Mouse (Mus musculus): ENCODE data around the gene Tnfrsf23. TPM values are rescaled to one million over a fixed set of nuclear protein-coding genes. Genes with fewer than 3 reads are reported as not detected.
A peak's percentile ranks its signal among the peaks of the same experiment; 100 is the strongest.

The Tnfrsf23 gene
- polyA plus RNA-seq, 1 experiment from 2014 or later = 1.9 TPM

DNA sequence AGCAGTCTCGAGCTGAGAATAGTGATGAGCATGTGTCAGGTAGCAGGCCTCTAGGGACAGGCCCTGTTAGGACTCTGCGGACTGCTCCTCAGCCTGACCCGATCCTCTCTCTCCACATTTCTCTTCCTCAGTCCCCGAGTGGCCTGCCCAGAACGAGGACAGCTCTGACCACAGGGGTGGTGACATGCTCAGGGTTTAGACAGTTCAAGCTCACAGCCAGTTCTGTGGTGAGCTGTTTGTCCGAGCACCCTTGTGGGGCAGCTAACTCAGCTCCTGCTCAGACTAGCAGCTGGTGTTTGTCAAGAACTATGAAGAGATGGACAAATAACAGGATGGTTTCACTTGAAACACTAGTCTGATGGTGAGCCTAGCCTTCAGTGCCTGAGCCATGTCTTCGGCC lies 25.7 kb upstream of the Tnfrsf23 start:
- peaks cover 16% of the 10 kb centered on the region for H3K4me1 ChIP-seq (ENCODE audit: insufficient read depth, low read length)

DNA sequence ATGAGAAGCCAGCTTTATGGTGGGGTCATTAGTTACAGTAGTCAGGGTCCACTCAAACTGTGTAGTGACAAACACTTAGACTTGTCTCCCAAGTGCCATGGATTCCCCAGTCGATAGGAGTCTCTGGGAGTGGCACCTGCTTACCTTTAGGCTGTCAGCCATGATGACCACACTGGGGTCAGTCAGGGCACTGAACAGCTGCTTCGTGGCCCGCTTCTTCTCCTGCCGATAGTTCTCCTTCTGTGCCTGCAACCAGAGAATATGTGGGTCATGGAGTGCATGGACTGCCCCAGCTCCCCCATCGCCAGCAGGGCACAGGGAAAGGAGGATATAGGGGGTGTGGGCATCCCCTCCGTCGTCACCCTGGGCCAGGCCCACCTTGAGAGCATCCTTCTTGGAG lies 23.7 kb upstream of the Tnfrsf23 start:
- Histone ChIP-seq H3K4me2 (replicated peaks; ENCODE audit: low read depth, low read length) (no peak overlapping the region), H3K9ac (replicated peaks; ENCODE audit: low read length) (no peak overlapping the region), H3K9me3 (ENCODE audit: low read length) (no peaks in the 10 kb centered on the region), H3K27me3 (ENCODE audit: insufficient read depth, low read length) (no peaks in the 10 kb centered on the region), H3K4me3 (ENCODE audit: low read length) (no peak overlapping the region), H3K4me1 (ENCODE audit: insufficient read depth, low read length) (peaks cover 16% of the 10 kb centered on the region), H3K27ac (ENCODE audit: low read length) (no peak overlapping the region), H3K36me3 (ENCODE audit: insufficient read depth, low read length) (peaks cover 34% of the 10 kb centered on the region)
- 94% methylated on average over 7 of the region's 7 CpGs for WGBS
- ATAC-seq (ENCODE audit: low FRiP score, low TSS enrichment) = no peak

More for the DNA sequence above, 25.7 kb upstream of the Tnfrsf23 start:
- no peak overlapping the region for H3K27ac ChIP-seq (ENCODE audit: low read length)
- H3K4me3 ChIP-seq (ENCODE audit: low read length) = no peak overlapping the region
- H3K9me3 ChIP-seq (ENCODE audit: low read length) = no peaks in the 10 kb centered on the region
- ATAC-seq (ENCODE audit: low FRiP score, low TSS enrichment) = no peak
- WGBS = 72% methylated on average over 7 of the region's 7 CpGs
- no peak overlapping the region for H3K9ac ChIP-seq (replicated peaks; ENCODE audit: low read length)
- no peaks in the 10 kb centered on the region for H3K27me3 ChIP-seq (ENCODE audit: insufficient read depth, low read length)
- H3K36me3 ChIP-seq (ENCODE audit: insufficient read depth, low read length) = peaks cover 30% of the 10 kb centered on the region
- no peak overlapping the region for H3K4me2 ChIP-seq (replicated peaks; ENCODE audit: low read depth, low read length)

DNA sequence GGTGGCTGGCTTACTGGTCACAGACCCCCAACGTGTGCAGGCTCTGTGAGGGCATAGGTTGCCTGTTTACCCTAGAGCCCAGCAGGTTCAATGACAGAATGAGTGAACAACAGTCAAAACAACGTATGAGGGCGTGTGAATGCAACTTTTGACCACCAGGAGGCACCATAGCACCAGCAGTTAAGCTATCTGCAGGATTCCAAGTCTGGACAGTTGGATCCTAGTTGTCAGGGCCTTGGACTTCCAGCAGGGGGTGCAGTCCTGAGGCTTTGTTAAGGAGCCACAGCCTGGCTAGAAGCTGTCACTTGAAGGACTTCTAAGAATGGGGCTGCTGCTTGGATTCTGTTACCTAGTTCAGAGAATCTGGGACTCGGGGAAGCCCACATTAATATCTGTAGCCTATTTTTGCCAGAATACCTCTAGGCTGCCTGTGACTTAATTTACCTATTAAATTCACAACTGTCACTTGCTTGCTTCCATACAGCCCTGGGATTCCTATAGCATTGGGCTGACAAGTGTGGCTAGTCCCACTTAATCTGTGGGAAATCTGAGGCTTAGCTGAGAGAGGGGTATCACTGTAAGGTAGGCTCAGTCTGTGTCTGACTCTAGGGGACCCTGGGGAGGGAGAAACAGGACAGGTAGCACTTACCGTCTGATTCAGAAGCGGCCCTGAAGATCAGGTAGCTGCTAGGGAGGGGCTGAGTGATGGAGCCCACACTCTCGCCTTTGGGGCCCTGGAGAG lies 21.2 kb upstream of the Tnfrsf23 start:
- Histone ChIP-seq H3K9me3 (ENCODE audit: low read length) (no peaks in the 10 kb centered on the region), H3K9ac (replicated peaks; ENCODE audit: low read length) (no peak overlapping the region), H3K4me1 (ENCODE audit: insufficient read depth, low read length) (peaks cover under 1% of the 10 kb centered on the region; the same call in 1 of the 2 replicates), H3K27me3 (ENCODE audit: insufficient read depth, low read length) (no peaks in the 10 kb centered on the region), H3K4me3 (ENCODE audit: low read length) (no peak overlapping the region), H3K27ac (ENCODE audit: low read length) (no peak overlapping the region), H3K36me3 (ENCODE audit: insufficient read depth, low read length) (peaks cover 47% of the 10 kb centered on the region), H3K4me2 (replicated peaks; ENCODE audit: low read depth, low read length) (no peak overlapping the region)
- ATAC-seq (ENCODE audit: low FRiP score, low TSS enrichment) = peak; percentile 62; the same call in 1 of the 2 replicates
- 28% methylated on average over 7 of the region's 7 CpGs for WGBS

DNA sequence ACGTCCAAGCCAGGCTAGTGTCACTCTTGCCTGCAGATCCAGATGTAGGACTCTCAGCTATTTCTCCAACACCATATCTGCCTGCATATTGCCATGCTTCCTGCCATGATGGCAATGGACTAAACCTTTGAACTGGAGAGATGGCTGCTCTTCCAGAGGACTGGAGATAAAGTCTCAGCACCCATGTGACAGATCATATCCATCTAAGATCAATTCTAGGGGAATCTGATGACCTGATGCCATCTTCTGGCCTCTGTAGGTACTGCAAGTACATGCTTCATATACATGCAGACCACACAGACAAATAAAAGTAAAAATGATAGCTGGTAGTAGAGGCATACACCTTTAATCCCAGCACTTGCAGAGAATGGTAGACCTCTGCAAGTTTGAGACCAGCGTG lies 10.5 kb upstream of the Tnfrsf23 start:
- no peak overlapping the region for H3K4me2 ChIP-seq (replicated peaks; ENCODE audit: low read depth, low read length)
- H3K4me1 ChIP-seq (ENCODE audit: insufficient read depth, low read length) = no peaks in the 10 kb centered on the region
- peaks cover 58% of the 10 kb centered on the region for H3K36me3 ChIP-seq (ENCODE audit: insufficient read depth, low read length)
- WGBS = 73% methylated on average over 2 of the region's 2 CpGs
- no peak for ATAC-seq (ENCODE audit: low FRiP score, low TSS enrichment)
- 0 out of 2 replicates have a peak, but pooled peaks cover 3% of the 10 kb centered on the region for H3K9me3 ChIP-seq (ENCODE audit: low read length)
- H3K4me3 ChIP-seq (ENCODE audit: low read length) = no peak overlapping the region
- H3K9ac ChIP-seq (replicated peaks; ENCODE audit: low read length) = no peak overlapping the region
- H3K27ac ChIP-seq (ENCODE audit: low read length) = no peak overlapping the region
- H3K27me3 ChIP-seq (ENCODE audit: insufficient read depth, low read length) = no peaks in the 10 kb centered on the region

DNA sequence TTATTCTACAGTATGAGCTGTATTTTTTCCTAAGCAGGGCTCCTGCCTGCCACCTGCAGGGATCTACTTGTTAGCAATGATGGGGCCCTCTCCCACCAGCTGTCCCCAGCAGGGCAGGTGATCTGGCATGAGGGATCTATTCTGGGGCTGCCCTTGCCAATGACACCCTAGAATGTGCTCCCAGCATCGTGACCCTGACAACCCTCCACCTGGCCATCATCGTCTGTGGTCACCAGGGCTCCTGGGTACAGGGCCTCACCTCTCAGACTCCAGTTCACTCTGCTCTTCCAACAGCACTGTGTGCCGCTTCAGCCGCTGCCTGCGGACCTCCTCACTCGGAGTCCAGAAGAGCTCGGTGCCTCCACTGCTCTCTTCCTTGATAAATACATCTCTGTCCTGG lies 8.9 kb upstream of the Tnfrsf23 start:
- H3K4me3 ChIP-seq (ENCODE audit: low read length) = no peak overlapping the region
- WGBS = 86% methylated on average over 7 of the region's 7 CpGs
- no peak overlapping the region for H3K4me2 ChIP-seq (replicated peaks; ENCODE audit: low read depth, low read length)
- H3K27ac ChIP-seq (ENCODE audit: low read length) = no peak overlapping the region
- 0 out of 2 replicates have a peak, but pooled peaks cover 3% of the 10 kb centered on the region for H3K9me3 ChIP-seq (ENCODE audit: low read length)
- H3K4me1 ChIP-seq (ENCODE audit: insufficient read depth, low read length) = no peaks in the 10 kb centered on the region
- H3K36me3 ChIP-seq (ENCODE audit: insufficient read depth, low read length) = peaks cover 66% of the 10 kb centered on the region
- no peak for ATAC-seq (ENCODE audit: low FRiP score, low TSS enrichment)
- H3K9ac ChIP-seq (replicated peaks; ENCODE audit: low read length) = no peak overlapping the region
- no peaks in the 10 kb centered on the region for H3K27me3 ChIP-seq (ENCODE audit: insufficient read depth, low read length)

DNA sequence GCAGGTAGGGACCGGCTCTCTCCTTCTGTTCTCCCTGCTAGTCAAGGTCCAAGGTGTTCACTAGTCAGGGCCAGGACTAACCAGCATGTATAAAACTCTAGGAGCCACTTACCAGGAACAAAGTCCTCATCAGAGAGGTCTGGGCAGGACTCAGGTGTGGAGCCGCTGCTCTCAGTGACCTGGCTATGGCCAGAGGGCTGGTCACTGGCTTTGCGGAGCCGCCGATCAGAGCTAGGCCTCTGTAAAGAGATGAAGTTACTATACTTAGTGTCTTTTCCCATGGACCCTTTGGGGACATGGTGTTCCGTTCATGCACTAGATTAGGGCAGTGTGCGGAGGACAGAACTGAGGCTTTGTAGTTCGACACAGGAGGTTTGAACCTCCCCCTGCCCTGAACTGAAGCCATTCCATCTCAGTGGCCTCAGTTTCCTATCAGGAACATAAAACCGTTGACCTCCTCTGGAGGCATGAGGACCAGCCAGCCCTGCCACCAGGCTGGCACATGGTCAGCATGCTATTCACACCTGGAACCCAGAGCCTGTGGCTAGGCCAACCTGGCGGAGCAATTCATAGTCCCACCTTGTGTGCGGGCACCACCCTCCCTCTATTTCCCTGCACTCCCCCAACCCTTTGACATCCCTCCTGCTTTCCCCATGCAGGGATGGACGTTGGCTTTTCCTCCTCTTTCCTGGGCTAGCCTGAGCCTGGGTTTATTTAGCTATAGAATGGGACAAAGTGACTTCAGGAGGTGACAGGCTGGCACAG lies 7.3 kb upstream of the Tnfrsf23 start:
- peaks cover 68% of the 10 kb centered on the region for H3K36me3 ChIP-seq (ENCODE audit: insufficient read depth, low read length)
- ATAC-seq (ENCODE audit: low FRiP score, low TSS enrichment) = no peak
- H3K27ac ChIP-seq (ENCODE audit: low read length) = no peak overlapping the region
- H3K4me2 ChIP-seq (replicated peaks; ENCODE audit: low read depth, low read length) = no peak overlapping the region
- H3K9ac ChIP-seq (replicated peaks; ENCODE audit: low read length) = no peak overlapping the region
- no peaks in the 10 kb centered on the region for H3K27me3 ChIP-seq (ENCODE audit: insufficient read depth, low read length)
- H3K4me1 ChIP-seq (ENCODE audit: insufficient read depth, low read length) = no peaks in the 10 kb centered on the region
- 91% methylated on average over 12 of the region's 12 CpGs for WGBS
- no peak overlapping the region for H3K4me3 ChIP-seq (ENCODE audit: low read length)
- H3K9me3 ChIP-seq (ENCODE audit: low read length) = 0 out of 2 replicates have a peak, but pooled peaks cover 3% of the 10 kb centered on the region

DNA sequence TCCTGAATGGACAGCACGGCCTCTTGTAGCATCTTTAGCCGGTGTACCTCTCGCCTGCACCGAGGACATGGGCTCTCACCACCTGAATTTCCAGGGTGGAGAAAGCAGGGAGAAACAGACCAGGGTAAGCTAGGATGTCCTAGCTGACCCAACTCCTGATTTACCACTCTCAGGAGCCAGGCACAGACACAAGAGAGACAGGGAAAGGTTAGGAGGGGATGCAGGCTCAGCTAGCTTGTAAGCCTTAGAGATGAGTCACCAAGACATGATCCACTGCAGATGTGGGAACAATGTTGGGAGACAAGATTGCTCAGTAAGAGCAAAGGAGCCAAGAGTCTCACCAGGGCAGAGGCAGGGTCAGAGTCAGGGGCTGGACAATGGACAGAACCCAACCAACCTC lies 6.2 kb upstream of the Tnfrsf23 start:
- H3K27ac ChIP-seq (ENCODE audit: low read length) = no peak overlapping the region
- 0 out of 2 replicates have a peak, but pooled peaks cover 3% of the 10 kb centered on the region for H3K9me3 ChIP-seq (ENCODE audit: low read length)
- no peaks in the 10 kb centered on the region for H3K4me1 ChIP-seq (ENCODE audit: insufficient read depth, low read length)
- no peak overlapping the region for H3K4me2 ChIP-seq (replicated peaks; ENCODE audit: low read depth, low read length)
- no peak overlapping the region for H3K4me3 ChIP-seq (ENCODE audit: low read length)
- no peaks in the 10 kb centered on the region for H3K27me3 ChIP-seq (ENCODE audit: insufficient read depth, low read length)
- whole genome bisulfite sequencing = 88% methylated on average over 4 of the region's 4 CpGs
- H3K36me3 ChIP-seq (ENCODE audit: insufficient read depth, low read length) = peaks cover 65% of the 10 kb centered on the region
- ATAC-seq (ENCODE audit: low FRiP score, low TSS enrichment) = no peak
- H3K9ac ChIP-seq (replicated peaks; ENCODE audit: low read length) = no peak overlapping the region

DNA sequence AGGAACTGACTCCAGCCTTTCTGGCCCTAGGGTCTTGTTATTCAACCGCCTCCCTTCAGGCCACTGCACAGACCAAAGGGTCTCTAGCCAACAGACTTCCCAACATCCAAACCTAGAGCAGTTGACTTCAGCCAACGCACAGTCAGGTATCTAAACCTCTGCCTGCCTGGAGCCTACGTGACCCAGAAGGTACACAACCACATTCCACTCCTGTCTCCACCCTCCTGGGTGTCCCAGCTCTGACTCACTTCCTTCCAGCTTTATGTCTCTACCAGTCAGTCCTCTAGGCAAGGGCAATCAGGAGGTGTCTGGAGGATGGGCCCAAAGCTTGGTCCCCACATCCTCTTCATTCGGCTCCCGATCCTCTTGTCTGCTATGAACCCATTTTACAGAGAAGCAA lies 5.5 kb upstream of the Tnfrsf23 start:
- H3K9ac ChIP-seq (replicated peaks; ENCODE audit: low read length) = no peak overlapping the region

DNA sequence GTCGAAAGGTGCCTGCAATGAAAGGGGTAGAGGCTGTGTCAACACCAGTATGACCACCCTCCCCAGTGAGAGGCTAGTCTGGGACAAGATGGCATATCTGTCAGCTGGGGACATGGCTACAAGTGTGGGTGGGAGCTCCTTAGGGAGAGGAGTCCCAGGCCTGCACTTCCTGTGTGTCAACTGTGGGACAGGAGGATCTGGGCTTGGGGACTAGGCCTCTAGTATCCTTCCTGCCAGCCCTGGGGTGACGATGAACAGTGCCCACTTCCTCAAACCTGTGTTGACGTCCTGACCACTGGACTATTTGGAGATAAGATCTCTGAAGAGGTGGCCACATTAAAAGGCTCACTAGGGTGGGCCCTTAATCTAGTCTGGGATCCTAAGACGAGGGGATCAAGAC lies 4.3 kb upstream of the Tnfrsf23 start:
- ATAC-seq (ENCODE audit: low FRiP score, low TSS enrichment) = no peak
- Histone ChIP-seq H3K4me3 (ENCODE audit: low read length) (no peak overlapping the region), H3K27me3 (ENCODE audit: insufficient read depth, low read length) (no peaks in the 10 kb centered on the region), H3K36me3 (ENCODE audit: insufficient read depth, low read length) (peaks cover 51% of the 10 kb centered on the region), H3K27ac (ENCODE audit: low read length) (no peak overlapping the region), H3K9me3 (ENCODE audit: low read length) (no peaks in the 10 kb centered on the region), H3K9ac (replicated peaks; ENCODE audit: low read length) (no peak overlapping the region), H3K4me1 (ENCODE audit: insufficient read depth, low read length) (0 out of 2 replicates have a peak, but pooled peaks cover 3% of the 10 kb centered on the region), H3K4me2 (replicated peaks; ENCODE audit: low read depth, low read length) (no peak overlapping the region)
- 79% methylated on average over 4 of the region's 4 CpGs for WGBS

More for the DNA sequence above, 5.5 kb upstream of the Tnfrsf23 start:
- H3K27ac ChIP-seq (ENCODE audit: low read length) = no peak overlapping the region
- H3K27me3 ChIP-seq (ENCODE audit: insufficient read depth, low read length) = no peaks in the 10 kb centered on the region
- H3K4me3 ChIP-seq (ENCODE audit: low read length) = no peak overlapping the region
- no peak for ATAC-seq (ENCODE audit: low FRiP score, low TSS enrichment)
- H3K4me1 ChIP-seq (ENCODE audit: insufficient read depth, low read length) = no peaks in the 10 kb centered on the region
- H3K4me2 ChIP-seq (replicated peaks; ENCODE audit: low read depth, low read length) = no peak overlapping the region
- 0 out of 2 replicates have a peak, but pooled peaks cover 2% of the 10 kb centered on the region for H3K9me3 ChIP-seq (ENCODE audit: low read length)
- H3K36me3 ChIP-seq (ENCODE audit: insufficient read depth, low read length) = peaks cover 61% of the 10 kb centered on the region
- WGBS = 91% methylated on average over 5 of the region's 5 CpGs

DNA sequence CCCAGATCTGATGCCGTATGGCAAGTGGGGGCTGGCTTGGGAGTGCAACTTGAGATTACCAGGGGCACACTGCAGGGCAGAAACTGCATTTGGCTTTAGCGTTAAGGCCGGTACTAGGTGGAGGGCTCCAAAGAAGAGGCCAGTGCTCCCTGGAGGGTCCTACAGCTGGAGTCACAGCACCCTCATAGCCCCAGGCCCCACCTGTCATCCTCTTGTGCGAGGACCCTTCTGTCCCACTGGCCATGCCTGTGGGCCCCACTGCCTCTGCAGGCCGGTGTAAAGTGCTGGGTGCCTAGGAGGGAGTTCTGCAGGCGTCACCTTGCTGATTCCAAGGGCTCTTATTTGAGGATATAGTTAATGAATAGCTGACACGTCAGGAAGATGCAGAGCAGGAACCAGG lies 3.8 kb upstream of the Tnfrsf23 start:
- Histone ChIP-seq H3K27me3 (ENCODE audit: insufficient read depth, low read length) (no peaks in the 10 kb centered on the region), H3K4me2 (replicated peaks; ENCODE audit: low read depth, low read length) (no peak overlapping the region), H3K9ac (replicated peaks; ENCODE audit: low read length) (no peak overlapping the region), H3K9me3 (ENCODE audit: low read length) (no peaks in the 10 kb centered on the region), H3K27ac (ENCODE audit: low read length) (no peak overlapping the region), H3K36me3 (ENCODE audit: insufficient read depth, low read length) (peaks cover 46% of the 10 kb centered on the region), H3K4me3 (ENCODE audit: low read length) (no peak overlapping the region), H3K4me1 (ENCODE audit: insufficient read depth, low read length) (0 out of 2 replicates have a peak, but pooled peaks cover 3% of the 10 kb centered on the region)
- WGBS = 74% methylated on average over 7 of the region's 7 CpGs
- ATAC-seq (ENCODE audit: low FRiP score, low TSS enrichment) = no peak
